Mouse (Mus musculus): ENCODE results near the gene Mrgprg. TPM values are rescaled to one million over a fixed set of nuclear protein-coding genes. Genes with fewer than 3 reads are reported as not detected.

The Mrgprg gene
- total RNA-seq, 2 experiments from 2014 or later: not detected

GRCm38 (mm10) chr7:143756125-143757026, 10.4 kb downstream of the Mrgprg start, which contains the start of gene Osbpl5:
Gene Osbpl5, minus strand, starts transcription at chr7:143756985.
- intact Hi-C loops (cut with DNase I; ENCODE audit: low total_unique reads): loop anchor here (10.0 kb wide), 1 partner anchor 272 kb away; no protein-coding TSS in a partner anchor

DNA sequence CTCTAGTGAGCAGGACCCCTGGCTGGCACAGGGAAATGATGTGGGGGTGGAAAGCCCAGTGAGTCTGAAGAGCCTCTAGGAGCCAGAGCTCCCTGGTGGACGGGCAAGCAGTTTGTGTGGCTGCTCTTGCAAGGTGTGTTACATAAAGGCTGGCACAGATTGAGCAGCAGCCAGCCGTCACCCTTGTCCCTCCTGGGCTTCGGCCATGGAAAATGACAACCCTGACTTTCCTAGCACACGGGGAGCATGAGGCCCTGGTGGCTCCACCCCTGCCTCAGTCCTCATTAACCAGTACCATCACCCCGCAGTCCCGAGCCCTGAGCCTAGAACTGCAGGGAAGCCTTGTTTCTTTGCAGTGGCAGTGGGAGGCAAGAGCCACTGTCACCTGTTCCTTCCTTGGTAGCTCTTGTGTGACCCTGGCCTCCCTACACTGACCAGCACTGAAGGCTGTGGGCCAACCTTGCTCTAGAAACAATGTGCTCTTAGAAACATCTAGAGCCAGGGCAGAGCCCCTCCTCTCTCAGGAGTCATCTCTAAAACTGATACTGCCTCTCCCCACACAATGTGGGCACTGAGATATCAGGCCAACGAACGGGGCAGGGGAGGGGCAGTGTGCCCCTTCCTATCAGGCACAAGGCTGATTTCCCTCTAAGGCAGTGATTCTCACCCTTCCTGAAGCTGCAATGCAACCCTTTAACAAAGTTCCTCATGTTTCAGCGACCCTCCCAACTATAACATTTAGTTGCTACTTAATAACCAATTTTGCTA, 11.3 kb downstream of the Mrgprg start:
- intact Hi-C loops (cut with DNase I; ENCODE audit: low total_unique reads): loop anchor here (10.0 kb wide), 1 partner anchor 271 kb away; no protein-coding TSS in a partner anchor
- no peak for DNase-seq

More at GRCm38 (mm10) chr7:143756125-143757026, 10.4 kb downstream of the Mrgprg start, which contains the start of gene Osbpl5:
- DNase-seq: no peak

DNA sequence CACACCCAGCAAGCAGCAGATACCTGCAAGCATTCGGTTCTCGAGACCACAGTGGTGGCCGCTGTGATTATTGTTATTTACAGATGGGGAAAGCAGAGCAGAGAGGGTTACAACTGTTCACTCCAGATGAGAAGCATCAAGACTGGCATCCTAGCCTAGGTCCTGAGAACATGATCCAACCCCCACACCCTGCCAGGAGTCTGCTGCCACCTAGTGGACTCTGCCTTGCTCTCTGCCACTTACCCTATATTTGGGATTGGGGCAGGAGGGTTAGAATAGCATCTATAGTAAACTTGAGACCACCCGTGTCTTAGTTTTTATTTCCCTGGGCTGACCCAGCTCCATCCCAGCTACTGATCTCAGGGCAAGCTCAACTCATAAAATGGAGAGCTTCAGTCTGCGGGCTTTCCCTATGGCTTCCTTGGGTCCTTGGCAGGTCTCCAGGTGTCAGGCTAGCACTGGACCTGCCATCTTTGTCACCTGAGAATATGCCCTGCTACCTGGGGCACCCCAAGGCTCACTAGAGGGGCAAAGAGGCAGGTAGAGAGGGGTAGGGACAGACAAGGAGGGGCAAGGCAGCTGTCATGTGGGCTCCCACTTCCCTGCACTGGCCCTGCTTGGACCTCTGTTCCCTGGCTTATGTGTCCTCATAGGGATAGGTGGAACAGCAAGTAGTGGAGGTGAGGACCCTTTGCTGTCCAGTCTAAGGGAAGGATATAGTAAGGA, 12.6 kb downstream of the Mrgprg start:
- intact Hi-C loops (cut with DNase I; ENCODE audit: low total_unique reads): loop anchor here (10.0 kb wide), 1 partner anchor 269 kb away; no protein-coding TSS in a partner anchor
- DNase-seq: peak; percentile 71

- intact Hi-C loops (cut with DNase I; ENCODE audit: low total_unique reads): loop anchor here (10.0 kb wide), 1 partner anchor 268 kb away; no protein-coding TSS in a partner anchor
- DNase-seq: no peak
These were observed 14.2 kb downstream of the Mrgprg start for GRCm38 (mm10) chr7:143752606-143753005.

GRCm38 (mm10) chr7:143752056-143752455, 14.7 kb downstream of the Mrgprg start:
- DNase-seq: no peak
- intact Hi-C loops (cut with DNase I; ENCODE audit: low total_unique reads): loop anchor here (10.0 kb wide), 1 partner anchor 267 kb away; no protein-coding TSS in a partner anchor

- no peak for DNase-seq
- intact Hi-C loops (cut with DNase I; ENCODE audit: low total_unique reads): loop anchor here (10.0 kb wide), 1 partner anchor 267 kb away; no protein-coding TSS in a partner anchor
These were observed 15.4 kb downstream of the Mrgprg start for GRCm38 (mm10) chr7:143751380-143751779.

- intact Hi-C loops (cut with DNase I; ENCODE audit: low total_unique reads): loop anchor here (2.0 to 5.0 kb wide), 2 partner anchors 42 to 162 kb away; no protein-coding TSS in a partner anchor
- DNase-seq: no peak
These were observed 17.7 kb downstream of the Mrgprg start for GRCm38 (mm10) chr7:143749045-143749444.

DNA sequence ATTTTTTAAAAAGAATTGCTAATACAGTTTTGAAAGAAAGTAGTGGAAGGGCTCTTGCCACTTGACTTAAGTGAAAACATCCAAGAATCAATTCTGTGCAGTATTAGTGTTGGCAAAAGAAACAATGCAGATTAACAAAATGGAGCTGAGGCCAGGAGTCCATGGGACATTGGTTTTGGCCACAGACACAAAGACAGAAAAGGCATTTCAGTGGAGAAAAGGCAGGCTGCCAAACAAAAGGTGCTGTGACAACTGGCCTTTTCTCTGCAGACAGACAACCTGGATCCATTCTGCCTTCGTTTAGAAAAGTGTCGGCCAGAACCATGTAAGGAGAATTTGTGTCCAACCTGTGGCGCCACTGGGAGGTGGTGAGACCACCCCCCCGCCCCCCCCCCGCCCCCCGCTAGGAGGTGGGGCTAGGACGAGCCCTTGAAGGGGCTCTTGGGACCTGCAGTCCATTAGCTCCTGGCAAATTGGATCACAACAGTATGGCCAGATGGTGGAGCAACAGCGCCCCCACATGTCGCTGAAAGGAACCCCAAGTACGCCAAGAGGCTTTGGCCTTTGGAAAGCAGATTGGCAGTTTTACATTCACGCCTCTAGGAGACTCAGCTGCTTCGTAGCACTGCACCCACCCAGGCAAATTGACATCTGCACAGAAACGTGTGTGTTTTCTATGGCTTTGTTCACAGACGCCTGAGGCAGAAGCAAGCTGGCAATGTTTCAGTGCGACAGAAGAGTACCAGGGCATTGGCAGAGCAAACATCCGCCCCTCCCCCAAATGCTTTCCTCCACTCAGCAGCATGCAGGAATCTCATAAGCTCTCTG, 18.5 kb downstream of the Mrgprg start:
- intact Hi-C loops (cut with DNase I; ENCODE audit: low total_unique reads): loop anchor here (2.0 to 5.0 kb wide), 2 partner anchors 41 to 161 kb away; no protein-coding TSS in a partner anchor
- peak; percentile 84 for DNase-seq

GRCm38 (mm10) chr7:143740653-143741052, 26.1 kb downstream of the Mrgprg start:
- intact Hi-C loops (cut with DNase I; ENCODE audit: low total_unique reads): no loop called here
- no peak for DNase-seq

DNA sequence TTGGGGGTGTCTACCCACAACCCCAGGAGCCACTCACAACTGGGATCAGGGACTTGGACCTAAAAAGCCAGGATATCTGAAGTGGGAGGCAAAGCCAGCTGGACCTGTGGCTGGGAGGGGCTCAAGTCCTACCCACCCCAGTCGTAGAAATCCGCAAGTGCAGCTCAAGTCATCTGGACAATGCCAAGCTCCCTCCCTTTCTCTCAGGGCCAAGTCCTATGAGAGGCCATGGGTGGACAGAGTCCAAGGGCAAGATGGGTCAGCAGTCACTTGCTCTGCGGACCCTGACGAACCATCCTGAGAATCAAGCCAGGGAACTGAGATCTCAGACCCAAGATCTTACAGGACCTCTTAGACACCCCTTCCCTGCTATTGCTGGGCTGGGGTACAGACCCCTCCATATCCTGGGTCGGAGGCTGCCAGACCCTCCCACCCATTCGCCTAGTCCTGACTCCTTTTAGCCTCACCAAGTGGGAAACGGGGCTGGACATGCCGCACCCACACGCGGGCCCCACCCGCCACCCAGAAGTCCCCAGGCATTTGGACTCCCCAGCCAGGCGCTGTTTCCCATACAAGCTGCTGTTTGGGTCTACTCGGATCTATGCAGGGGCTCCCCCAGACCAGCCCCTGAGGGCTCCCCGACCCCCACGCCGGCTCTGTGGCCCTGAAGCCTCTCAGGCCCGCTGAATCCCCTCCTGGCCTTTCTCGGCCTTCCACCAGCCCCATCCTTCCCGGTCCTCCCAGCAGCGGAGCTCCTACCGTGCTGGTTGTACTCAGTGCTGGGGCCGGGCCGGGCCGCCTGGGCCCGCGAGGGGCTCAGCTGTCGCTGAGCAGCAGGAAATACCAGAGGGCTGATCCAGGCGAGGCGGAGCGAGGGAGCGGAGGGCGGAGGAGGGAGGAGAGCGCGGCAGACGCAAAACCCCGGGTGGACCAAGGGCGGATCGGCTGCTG, 27.0 kb downstream of the Mrgprg start:
- intact Hi-C loops (cut with DNase I; ENCODE audit: low total_unique reads): no loop called here
- peak; percentile 93 for DNase-seq

DNA sequence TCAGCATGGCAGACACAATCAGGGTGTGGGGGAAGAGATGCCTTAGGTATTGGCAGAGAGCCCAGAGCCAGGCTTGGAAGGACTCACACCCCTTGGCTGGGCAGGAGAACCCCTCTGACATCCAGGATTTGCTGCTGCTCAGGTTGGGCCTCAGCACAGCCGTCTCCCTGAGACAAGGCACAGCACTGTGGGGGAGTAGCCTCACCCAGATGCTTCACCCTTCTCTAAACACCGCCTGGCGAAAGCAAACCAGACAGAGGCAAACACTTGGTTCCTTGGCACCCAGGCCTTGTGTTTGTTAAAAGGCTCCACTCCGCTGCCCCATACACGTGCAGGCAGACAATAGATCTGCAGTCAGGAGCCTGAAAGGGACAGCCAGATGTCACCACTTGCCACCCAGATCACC, 28.2 kb downstream of the Mrgprg start:
- intact Hi-C loops (cut with DNase I; ENCODE audit: low total_unique reads): no loop called here
- DNase-seq: no peak

DNA sequence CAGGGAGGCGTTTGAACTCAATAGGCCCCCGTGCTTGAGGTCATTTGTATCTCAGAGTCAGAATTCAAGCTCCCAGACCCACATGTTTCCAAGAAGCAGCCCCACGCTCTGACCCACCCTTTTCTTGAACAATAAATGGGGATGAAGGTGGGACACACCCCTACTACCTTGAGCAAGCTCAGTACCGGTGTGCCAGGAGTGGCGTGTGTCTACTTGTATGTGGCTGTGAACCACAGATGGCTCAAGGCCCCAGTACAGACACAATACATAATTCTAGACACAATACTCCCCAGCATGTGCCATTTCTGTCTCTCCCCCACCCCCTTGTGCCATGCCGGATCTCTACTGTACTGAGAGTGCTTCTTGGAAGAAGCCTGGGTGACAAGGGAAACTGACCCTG, 28.6 kb downstream of the Mrgprg start:
- intact Hi-C loops (cut with DNase I; ENCODE audit: low total_unique reads): no loop called here
- DNase-seq: no peak

- intact Hi-C loops (cut with DNase I; ENCODE audit: low total_unique reads): no loop called here
- DNase-seq: no peak
These were observed 33.0 kb downstream of the Mrgprg start for GRCm38 (mm10) chr7:143733746-143734145.

- DNase-seq: peak; percentile 37
- intact Hi-C loops (cut with DNase I; ENCODE audit: low total_unique reads): no loop called here
These were observed 36.9 kb downstream of the Mrgprg start for GRCm38 (mm10) chr7:143729886-143730285.

GRCm38 (mm10) chr7:143726396-143726795, 40.4 kb downstream of the Mrgprg start:
- intact Hi-C loops (cut with DNase I; ENCODE audit: low total_unique reads): no loop called here
- no peak for DNase-seq

GRCm38 (mm10) chr7:143723841-143724240, 43.0 kb downstream of the Mrgprg start:
- intact Hi-C loops (cut with DNase I; ENCODE audit: low total_unique reads): no loop called here
- DNase-seq: no peak

- intact Hi-C loops (cut with DNase I; ENCODE audit: low total_unique reads): no loop called here
- DNase-seq: peak; percentile 21
These were observed 44.1 kb downstream of the Mrgprg start for GRCm38 (mm10) chr7:143722646-143723045.
